Mouse (Mus musculus) lung, adult 2 months (tissue): ENCODE results near the gene 4833439L19Rik.

Source experiments
- CTCF ChIP-seq: fragments of 200-500 bp; IDR thresholded peaks from 2 replicates; pipeline ENCODE4 v1.5.1; 2011; ENCODE audit warnings: mild to moderate bottlenecking, low read length, control low read depth; ENCODE audit not compliant: insufficient read depth
- POLR2A ChIP-seq: fragments of 200-500 bp; IDR thresholded peaks from 2 replicates; pipeline ENCODE4 v1.6.1; 2011; ENCODE audit warnings: low read depth, mild to moderate bottlenecking, control low read depth, low read length, borderline replicate concordance; ENCODE audit errors: extremely low read depth

DNA sequence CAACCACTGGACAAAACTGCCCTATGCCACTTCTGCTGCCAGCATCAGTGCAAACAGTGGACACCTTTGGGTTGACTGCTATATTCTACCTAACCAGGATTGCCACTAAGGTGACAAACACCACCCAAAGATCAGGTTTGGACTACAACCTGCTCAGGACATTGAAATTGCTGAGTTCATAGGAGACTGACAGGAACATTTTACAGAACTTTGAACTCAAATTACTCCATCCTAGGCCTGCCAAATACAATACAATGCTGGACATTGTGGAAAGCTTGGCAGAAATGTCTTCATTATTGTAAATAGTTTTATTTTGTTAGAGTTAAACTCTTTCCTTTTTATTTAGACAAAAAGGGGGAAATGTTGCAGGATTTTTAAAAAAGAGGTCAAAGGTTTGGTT, 44.1 kb downstream of the 4833439L19Rik start:
- TF ChIP-seq CTCF (no peak), POLR2A (no peak)
